Mouse (Mus musculus): ENCODE results near the gene Rad51d. TPM values are rescaled to one million over a fixed set of nuclear protein-coding genes. Genes with fewer than 3 reads are reported as not detected.
"Not testable (repeated sequence)": the region's sequence is repeated elsewhere in the genome, so short reads cannot be mapped to it uniquely, and the experiment has no call there.

The Rad51d gene
- polyA plus RNA-seq, 1 experiment from 2014 or later, result 14.2 TPM

DNA sequence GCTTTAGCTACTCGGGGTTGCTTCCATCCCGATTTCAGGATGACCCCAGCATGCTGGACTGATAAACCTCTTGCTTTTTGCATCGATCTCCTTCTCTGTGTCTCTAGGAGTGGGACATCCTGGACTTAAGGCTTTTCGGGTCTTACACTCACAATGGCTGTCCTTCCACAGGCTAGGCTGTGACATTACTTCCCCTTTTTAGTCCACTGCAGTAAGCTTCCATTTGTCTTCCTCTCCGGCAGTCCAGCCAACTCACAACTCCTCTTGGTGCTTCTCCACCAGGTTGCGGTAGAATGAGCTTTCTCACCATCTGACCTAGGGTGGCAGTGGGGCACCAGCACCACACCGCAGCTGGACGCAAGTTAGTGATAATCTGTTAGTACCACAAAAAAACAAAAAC lies 56.5 kb downstream of the Rad51d start:
- no peaks in the 10 kb centered on the region for H3K36me3 ChIP-seq
- no peak overlapping the region for H3K27ac ChIP-seq (replicated peaks)
- 92% methylated on average over 8 of the region's 8 CpGs for WGBS
- H3K4me2 ChIP-seq (replicated peaks), result no peak overlapping the region
- H3K27me3 ChIP-seq, result no peaks in the 10 kb centered on the region
- no peak overlapping the region for H3K9ac ChIP-seq (replicated peaks)
- H3K4me3 ChIP-seq, result no peak overlapping the region
- no peak for ATAC-seq (replicated peaks)
- no peaks in the 10 kb centered on the region for H3K9me3 ChIP-seq
- H3K4me1 ChIP-seq, result peaks cover 33% of the 10 kb centered on the region

DNA sequence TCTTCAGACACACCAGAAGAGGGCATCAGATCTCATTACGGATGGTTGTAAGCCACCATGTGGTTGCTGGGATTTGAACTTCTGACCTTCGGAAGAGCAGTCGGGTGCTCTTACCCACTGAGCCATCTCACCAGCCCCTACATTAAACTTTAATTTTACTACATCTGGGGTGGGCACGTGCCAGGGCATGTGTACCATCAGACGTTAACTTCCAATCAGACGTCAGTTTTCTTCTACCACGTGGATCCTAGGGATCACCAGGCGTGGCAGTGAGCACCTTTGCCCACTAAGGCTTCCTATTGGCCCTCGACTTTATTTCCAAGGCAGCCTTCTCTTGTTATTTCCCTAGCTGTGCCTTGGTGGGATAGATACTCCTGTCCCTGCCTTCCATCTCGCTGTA lies 58.0 kb downstream of the Rad51d start:
- not testable (repeated sequence) for ATAC-seq (replicated peaks); H3K4me2 ChIP-seq (replicated peaks); H3K9me3 ChIP-seq; H3K27ac ChIP-seq (replicated peaks); H3K27me3 ChIP-seq; H3K4me3 ChIP-seq; H3K9ac ChIP-seq (replicated peaks); H3K36me3 ChIP-seq
- peaks cover 21% of the 10 kb centered on the region for H3K4me1 ChIP-seq
- 84% methylated on average over 10 of the region's 10 CpGs for WGBS

DNA sequence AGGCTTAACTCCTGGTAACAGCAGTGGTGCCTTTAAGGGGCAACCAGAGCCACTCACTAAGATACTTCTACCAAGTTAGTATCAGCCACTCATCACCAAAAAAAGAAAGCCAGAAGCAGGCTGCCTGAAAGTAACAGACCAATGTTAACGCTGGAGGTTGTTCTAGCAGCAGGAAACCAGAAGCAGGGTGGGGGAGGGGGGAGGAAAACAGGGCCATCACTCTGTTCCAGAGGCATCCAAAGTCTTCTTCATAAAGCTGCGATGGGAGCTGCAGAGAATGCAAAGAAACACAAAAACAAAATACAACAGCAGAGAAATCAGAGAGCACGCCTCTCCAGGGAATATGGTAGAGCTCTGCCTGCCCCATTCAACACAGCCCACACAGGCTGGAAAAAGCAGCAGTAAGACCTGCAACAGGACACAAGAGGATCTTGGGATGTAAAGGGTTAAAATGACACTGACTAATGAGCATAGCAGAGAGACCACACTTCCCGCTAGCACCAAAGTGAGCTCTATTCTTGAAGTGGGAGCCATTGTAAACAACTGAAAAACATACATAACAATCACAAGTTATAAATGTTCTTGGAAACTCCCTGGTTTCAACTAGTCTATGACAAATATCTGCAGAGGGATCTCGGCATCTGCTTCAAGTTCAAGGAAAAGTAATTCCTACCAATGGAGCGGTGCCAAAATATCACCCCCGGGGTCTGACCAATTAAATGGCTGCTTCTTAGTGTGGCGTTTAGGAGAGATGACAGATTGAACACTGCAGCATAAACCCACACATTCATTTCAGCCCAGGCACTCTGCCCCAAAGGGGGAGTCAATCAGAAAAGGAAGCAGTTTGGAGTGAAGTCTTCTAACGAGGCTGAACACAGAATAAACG lies 59.2 kb downstream of the Rad51d start:
- Histone ChIP-seq H3K4me2 (replicated peaks) (peak overlapping the region; percentile 30), H3K9ac (replicated peaks) (no peak overlapping the region), H3K4me3 (0 out of 2 replicates have a peak overlapping the region, but pooled peaks have one; percentile 4), H3K27me3 (no peaks in the 10 kb centered on the region), H3K27ac (replicated peaks) (0 out of 2 replicates have a peak overlapping the region, but pooled peaks have one; percentile 19), H3K9me3 (no peaks in the 10 kb centered on the region), H3K36me3 (no peaks in the 10 kb centered on the region), H3K4me1 (peaks cover 14% of the 10 kb centered on the region)
- 8% methylated on average over 10 of the region's 10 CpGs for WGBS
- peak; percentile 71; the same call in 1 of the 2 replicates for ATAC-seq (replicated peaks)

DNA sequence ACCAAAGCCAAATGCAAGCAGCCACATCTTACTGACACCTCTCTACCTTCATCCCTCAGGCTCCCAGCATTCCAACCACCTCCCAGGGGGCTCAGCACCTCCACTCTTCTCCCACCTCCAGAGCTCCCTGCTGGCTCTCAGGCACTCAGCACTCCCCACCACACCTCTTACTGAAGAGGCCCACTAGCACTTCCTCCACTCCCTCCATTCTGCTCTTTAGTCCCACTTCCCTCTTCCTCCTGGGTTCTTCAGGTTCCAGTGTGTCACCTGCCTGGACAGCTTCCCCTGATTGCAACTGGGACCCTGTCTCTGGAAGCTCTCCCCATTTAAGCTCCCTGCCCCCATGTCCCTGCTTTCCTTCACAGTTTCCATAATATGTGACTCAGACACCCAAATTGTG lies 63.6 kb downstream of the Rad51d start:
- H3K27me3 ChIP-seq, result no peaks in the 10 kb centered on the region
- H3K4me1 ChIP-seq, result peaks cover 18% of the 10 kb centered on the region
- H3K4me2 ChIP-seq (replicated peaks), result no peak overlapping the region
- H3K4me3 ChIP-seq, result no peak overlapping the region
- H3K36me3 ChIP-seq, result no peaks in the 10 kb centered on the region
- no peak for ATAC-seq (replicated peaks)
- no peak overlapping the region for H3K27ac ChIP-seq (replicated peaks)
- H3K9me3 ChIP-seq, result no peaks in the 10 kb centered on the region
- H3K9ac ChIP-seq (replicated peaks), result no peak overlapping the region

Other genes with a start within 250 kb of the Rad51d start
- 0.23 and 0.28 TPM in 2 replicates for gene Cct6b, start 126.3 kb downstream of the Rad51d start, polyA plus RNA-seq (2015; fragmentation: Nextera tagmentation; extraction: Ambion mirVana)
- 32.4 and 36.4 TPM in 2 replicates for gene Zfp830, start 126.3 kb downstream of the Rad51d start, polyA plus RNA-seq (2015; fragmentation: Nextera tagmentation; extraction: Ambion mirVana)
- gene Lig3, start 109.5 kb downstream of the Rad51d start, polyA plus RNA-seq (2015; fragmentation: Nextera tagmentation; extraction: Ambion mirVana), result 33.7 and 35.1 TPM in 2 replicates
- 8.7 and 10.0 TPM in 2 replicates for gene Rffl, start 19.4 kb downstream of the Rad51d start, polyA plus RNA-seq (2015; fragmentation: Nextera tagmentation; extraction: Ambion mirVana)
- 0.23 and 0.60 TPM in 2 replicates for gene Fndc8, start 1.5 kb upstream of the Rad51d start, polyA plus RNA-seq (2015; fragmentation: Nextera tagmentation; extraction: Ambion mirVana)
- 32.0 and 37.5 TPM in 2 replicates for gene Nle1, start 17.8 kb upstream of the Rad51d start, polyA plus RNA-seq (2015; fragmentation: Nextera tagmentation; extraction: Ambion mirVana)
- gene Unc45b, start 19.9 kb upstream of the Rad51d start, polyA plus RNA-seq (2015; fragmentation: Nextera tagmentation; extraction: Ambion mirVana), result 1.0 and 1.3 TPM in 2 replicates
- gene Slfn5, start 60.7 kb upstream of the Rad51d start, polyA plus RNA-seq (2015; fragmentation: Nextera tagmentation; extraction: Ambion mirVana), result 0.85 and 1.1 TPM in 2 replicates
- gene Slfn9, start 101.2 kb upstream of the Rad51d start, polyA plus RNA-seq (2015; fragmentation: Nextera tagmentation; extraction: Ambion mirVana), result 5.1 and 5.4 TPM in 2 replicates
- gene Slfn8, start 130.2 kb upstream of the Rad51d start, polyA plus RNA-seq (2015; fragmentation: Nextera tagmentation; extraction: Ambion mirVana), result 0.14 and 0.18 TPM in 2 replicates
- 0.83 TPM in 2 replicates for gene Slfn2, start 174.5 kb upstream of the Rad51d start, polyA plus RNA-seq (2015; fragmentation: Nextera tagmentation; extraction: Ambion mirVana)
- gene Slfn1, start 226.2 kb upstream of the Rad51d start, polyA plus RNA-seq (2015; fragmentation: Nextera tagmentation; extraction: Ambion mirVana), result 0.09 TPM in 1 of 2 replicates, not detected in the other

Data from forebrain, embryonic 15.5 days (tissue).